Mouse (Mus musculus) natural killer cell, adult 2 months (primary cell): ENCODE measurements at regions not wholly inside any gene's neighbourhood (a gene's known extent, or its start where the extent isn't known, plus 50 kb on each side); places are given as distances from the start of the nearest gene placed in this dataset.

ENCODE experiments used
- DNase-seq, 2 experiments: peaks; one replicate each; pipeline ENCODE4 v3.0.0; 2022; ENCODE audit warnings: low spot score in 2 of 2

- no peak for DNase-seq
Measured at GRCm38 (mm10) chr3:149173537-149173936, 183.2 kb upstream of the Adgrl2 start.

DNA sequence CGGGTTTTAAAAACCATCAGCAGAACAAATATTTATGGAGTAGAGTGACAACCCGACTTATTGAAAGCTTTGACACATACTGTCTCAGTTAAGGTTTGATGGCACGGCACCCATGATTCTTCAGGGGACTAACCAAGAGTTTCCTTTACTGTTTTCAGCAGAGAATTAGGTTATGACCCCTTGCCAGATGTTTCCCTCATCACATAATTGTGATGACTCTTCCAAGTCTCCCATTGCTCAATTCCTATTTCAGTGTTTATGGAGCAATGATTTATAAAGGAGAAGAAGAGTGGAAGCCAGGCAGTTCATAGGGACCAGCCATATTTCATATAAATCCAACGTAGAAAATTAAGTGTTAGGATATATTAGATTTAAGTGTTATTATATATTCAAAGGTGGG is 181.4 kb upstream of the Adgrl2 start:
- no peak for DNase-seq

DNA sequence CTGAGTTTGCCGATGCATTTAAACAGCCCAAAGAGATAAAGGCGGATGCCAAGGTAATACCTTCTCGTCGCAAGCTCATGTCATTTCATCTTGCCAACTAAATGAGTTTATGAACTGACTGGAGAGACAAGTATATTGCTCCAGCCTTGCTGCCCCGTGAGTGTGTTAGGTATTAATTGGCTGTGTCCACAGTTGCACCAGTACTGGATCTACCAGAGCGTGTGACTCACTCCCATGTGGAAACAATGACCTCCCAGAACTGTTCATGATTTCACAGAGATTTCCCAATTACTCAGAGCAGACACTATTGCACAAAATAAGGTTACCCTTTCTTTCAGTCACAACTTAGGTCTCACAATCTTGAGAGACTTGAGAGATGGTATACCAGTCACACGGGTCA is 179.8 kb upstream of the Adgrl2 start:
- DNase-seq, result no peak

DNA sequence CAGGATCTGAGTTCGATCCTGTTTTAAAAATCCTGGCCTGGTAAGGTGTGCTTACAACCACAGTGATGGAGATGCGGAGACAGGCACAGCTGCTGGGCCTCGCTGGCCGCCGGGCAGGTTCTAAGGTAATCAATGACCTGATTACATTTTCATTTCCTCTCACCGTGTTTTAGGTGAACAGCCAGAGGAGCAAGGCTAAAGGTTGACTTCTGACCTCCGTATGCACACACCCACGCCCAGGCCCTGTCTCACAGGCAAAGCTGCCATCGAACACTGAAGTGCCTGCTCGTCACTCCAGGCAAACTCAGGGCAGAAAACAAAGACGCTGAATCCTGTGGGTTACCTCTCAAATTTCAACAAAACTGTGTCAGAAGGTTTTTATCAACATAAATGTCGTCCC is 179.1 kb upstream of the Adgrl2 start:
- no peak for DNase-seq

GRCm38 (mm10) chr3:149167997-149168396 is 177.6 kb upstream of the Adgrl2 start:
- no peak for DNase-seq

DNA sequence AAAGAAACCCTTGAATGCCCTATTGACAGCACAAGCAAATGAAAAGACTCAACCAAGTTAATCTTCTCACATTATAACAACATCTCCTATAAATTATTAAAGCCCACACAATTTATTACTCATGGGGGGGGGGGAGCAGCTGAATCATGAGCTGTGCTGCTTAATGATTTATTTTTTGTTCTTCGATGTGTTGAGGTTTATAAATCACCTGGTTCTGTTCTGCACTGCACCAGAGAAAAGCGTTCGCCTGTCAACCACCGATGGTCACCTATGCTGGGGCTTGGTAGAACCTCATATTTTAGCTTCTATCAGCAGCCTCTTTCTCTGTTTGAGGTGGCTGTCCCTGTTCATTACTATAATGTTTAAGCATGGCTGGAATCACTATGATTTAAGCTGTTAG is 174.4 kb upstream of the Adgrl2 start:
- DNase-seq, result no peak

- DNase-seq, result no peak
Measured at GRCm38 (mm10) chr3:149163591-149163990, 173.2 kb upstream of the Adgrl2 start.

GRCm38 (mm10) chr3:149160833-149161232 is 170.5 kb upstream of the Adgrl2 start:
- DNase-seq, result no peak

DNA sequence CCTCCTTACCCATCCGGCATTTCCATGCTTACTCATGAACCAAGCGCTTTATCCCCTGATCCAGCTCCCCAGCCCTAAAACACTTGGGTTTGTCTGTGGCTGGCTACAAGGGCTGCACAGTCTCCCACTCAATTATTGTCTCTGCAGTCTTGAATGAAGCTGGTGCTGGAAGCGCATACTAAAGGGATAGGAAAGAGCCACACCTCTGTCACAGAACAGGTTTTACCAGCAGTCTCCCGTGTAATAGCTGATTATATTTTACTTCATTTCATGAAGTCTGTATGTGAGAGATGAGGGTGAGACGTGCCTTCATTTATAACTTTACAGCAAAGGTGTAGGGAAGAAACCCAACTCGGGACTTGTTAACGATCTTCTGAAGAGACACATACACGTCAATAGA is 167.0 kb upstream of the Adgrl2 start:
- DNase-seq, result no peak

GRCm38 (mm10) chr3:149152312-149152711 is 162.0 kb upstream of the Adgrl2 start:
- no peak for DNase-seq

DNA sequence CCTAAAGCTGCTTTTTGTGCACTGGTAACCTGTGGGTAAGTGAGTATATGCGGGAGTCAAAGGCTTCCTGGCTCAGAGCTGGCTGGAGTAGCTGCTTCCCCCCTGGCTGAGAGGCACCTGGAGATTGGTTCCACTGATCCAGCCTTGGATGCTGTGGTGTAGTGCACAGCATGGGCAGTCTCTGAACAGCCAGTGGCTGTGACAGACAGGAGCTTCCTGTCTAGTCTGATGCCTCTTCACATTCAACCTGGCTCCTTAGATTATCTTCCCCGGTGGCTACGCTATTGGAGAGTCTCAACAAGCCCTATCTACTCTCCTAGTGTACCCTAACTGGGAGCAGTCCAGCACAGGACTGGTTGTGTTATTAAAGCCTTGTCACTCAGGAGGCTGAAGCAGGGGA is 160.4 kb upstream of the Adgrl2 start:
- DNase-seq, result no peak

DNA sequence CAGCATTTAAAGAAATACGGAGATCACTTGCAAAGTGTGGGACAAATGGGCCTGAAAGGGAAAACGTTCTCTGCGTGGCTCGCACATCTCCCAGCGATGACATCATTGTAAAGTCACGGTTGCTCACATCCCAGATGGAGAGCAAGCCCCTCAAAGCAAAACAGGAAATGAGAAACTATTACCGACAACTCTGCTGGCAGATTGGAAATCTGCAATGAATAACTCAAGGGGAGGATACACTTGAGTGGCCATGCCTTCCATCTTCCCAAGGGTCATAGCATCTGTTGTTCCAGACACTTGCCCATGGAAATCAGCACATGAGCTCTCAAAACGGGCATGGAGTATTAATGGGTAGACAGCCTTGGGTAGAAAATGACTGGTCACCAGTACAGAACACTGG is 158.3 kb upstream of the Adgrl2 start:
- DNase-seq, result no peak

DNA sequence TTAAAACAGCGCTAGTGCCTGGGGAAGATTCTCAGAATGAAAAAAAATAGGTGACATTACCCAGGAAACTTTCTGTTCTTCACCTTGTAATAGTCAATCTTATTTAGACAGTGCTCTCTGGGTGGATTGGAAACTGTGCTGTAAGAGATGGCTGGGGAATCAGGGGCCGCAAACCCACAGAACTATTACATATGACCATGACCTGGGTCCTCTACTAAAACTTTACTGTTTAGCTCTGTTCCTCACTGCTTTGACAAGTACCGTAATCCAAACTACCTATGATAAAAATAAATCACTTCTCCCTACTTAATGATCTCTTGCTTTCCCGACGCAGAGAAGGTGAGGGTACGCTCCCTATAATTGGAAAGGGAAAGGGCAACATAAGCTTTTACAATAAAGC is 157.6 kb upstream of the Adgrl2 start:
- DNase-seq, result no peak

- DNase-seq, result no peak
Measured at GRCm38 (mm10) chr3:149146673-149147072, 156.3 kb upstream of the Adgrl2 start.

DNA sequence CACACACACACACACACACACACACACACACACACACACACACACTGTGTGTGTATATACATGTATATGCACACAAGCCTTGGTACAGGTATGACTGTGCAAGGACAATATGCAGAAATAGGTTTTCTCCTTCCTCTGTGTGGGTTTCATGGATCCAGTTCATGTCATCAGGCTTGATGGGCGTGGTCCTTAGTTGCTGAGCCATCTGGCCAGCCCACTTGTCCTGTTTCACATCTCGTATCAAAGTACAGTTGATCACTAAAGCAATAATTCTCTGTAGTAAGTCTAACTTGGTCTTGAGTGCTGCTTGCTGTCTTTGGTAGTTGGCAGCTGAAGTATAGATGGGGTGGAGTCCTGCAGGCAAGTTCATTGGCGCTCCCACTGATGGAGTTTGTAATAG is 150.1 kb upstream of the Adgrl2 start:
- no peak for DNase-seq

DNA sequence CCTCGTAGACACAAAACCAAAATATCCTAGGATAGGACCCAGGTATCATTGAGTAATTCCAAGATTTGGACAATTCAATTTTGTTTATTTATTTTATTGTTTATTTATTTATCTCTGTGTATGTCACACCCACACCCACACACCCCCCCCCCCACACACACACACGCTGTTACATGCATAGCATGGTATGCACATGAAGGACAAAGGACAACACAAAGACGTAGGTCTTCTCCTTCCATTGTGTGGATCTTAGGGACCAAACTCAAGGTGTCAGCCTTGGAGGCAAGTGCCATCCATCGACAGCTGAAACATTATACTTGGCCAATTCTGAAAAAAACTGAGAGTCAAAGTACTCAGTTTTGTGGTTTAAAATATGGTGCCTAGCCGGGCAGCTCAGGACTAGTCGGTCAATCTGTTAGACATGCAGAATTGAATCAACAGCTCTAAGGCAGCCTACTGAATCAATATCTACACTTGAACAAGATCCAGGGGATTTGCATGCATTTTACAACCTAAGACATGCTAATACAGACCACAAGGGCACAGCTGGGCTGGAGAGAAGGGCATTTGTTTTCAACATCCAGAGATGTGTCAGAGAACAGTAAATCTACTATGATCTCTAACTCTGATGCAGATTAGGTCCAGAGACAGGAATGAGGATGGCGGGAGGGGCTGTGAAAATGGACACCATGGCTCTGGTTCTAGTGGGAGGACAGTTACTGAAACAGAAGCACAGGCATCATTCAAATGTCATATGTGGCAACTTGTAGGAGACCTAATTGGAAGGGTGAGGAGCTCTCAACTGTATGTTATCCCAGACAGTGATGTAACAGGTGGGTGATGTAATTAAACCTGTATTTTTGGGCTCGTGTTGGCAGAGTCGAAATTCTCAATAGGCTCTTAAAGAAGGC is 143.9 kb upstream of the Adgrl2 start:
- no peak for DNase-seq

- DNase-seq, result no peak
Measured at GRCm38 (mm10) chr3:149118806-149119205, 128.5 kb upstream of the Adgrl2 start.

DNA sequence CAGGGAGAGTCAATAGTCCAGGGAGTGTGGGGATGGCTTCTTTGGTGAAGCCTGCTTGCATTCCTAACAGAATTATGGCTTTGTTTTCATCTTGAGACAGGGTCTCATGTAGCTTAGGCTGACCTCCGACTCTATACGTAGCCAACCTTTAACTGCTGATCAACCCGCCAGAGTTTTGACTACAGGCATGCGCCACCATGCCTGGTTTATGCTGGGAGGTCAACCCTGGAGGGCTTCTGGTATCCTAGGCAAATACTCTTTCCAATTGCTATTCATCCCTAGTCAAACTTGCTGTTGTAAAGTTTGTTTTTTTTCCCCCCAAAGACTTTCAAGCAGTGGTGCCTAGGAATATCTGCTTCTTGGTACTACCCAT is 127.3 kb upstream of the Adgrl2 start:
- no peak for DNase-seq

GRCm38 (mm10) chr3:149117018-149117683 is 126.8 kb upstream of the Adgrl2 start:
- no peak for DNase-seq

GRCm38 (mm10) chr3:149116604-149117003 is 126.2 kb upstream of the Adgrl2 start:
- DNase-seq, result no peak

- no peak for DNase-seq
Measured at GRCm38 (mm10) chr3:149115901-149116300, 125.5 kb upstream of the Adgrl2 start.

GRCm38 (mm10) chr3:149112878-149113277 is 122.5 kb upstream of the Adgrl2 start:
- no peak for DNase-seq
